Mouse (Mus musculus) liver, embryonic 14.5 days (tissue): ENCODE measurements around the gene Plaur. TPM values are rescaled to one million over a fixed set of nuclear protein-coding genes. Genes with fewer than 3 reads are reported as not detected.
A peak's percentile ranks its signal among the peaks of the same experiment; 100 is the strongest.

Experiments used
- ATAC-seq: fragments of 200-750 bp; cut with Nextera tagmentation; 2 replicates; pipeline ENCODE4 v1.8.0; 2017; ENCODE audit warnings: moderate number of reproducible peaks, mild to moderate bottlenecking, moderate library complexity; ENCODE audit not compliant: insufficient read depth
- DNase-seq, 3 experiments: peaks; one replicate each; pipeline ENCODE4 v3.0.0-alpha.2; 2012 to 2013; ENCODE audit warnings: low read depth in 3 of 3, low spot score in 3 of 3
- H3K27ac ChIP-seq: fragments of 300-500 bp; sonication (generic); 2 replicates; pipeline ENCODE4 v1.5.1; 2014; ENCODE audit warnings: moderate library complexity, mild to moderate bottlenecking, control low read depth, inconsistent platforms
- H3K27me3 ChIP-seq: fragments of 300-500 bp; sonication (generic); 2 replicates; pipeline ENCODE4 v1.6.1; 2014; ENCODE audit warnings: mild to moderate bottlenecking, low read length, moderate library complexity; ENCODE audit not compliant: control insufficient read depth, insufficient read depth
- H3K36me3 ChIP-seq: fragments of 300-500 bp; sonication (generic); replicated peaks from 2 replicates; pipeline ENCODE4 v1.6.1; 2014; ENCODE audit warnings: low read depth; ENCODE audit not compliant: control insufficient read depth, insufficient read depth
- H3K4me1 ChIP-seq, 2 experiments: fragments of 200-500 bp in 1 of 2; fragments of 300-500 bp in 1 of 2; sonication (generic) in 1 of 2; replicated peaks; 2 replicates each; pipeline ENCODE4 v1.6.1; 2012 to 2014; ENCODE audit warnings: antibody characterized with exemption in 1 of 2, inconsistent platforms in 1 of 2, low read length in 1 of 2; ENCODE audit not compliant: control insufficient read depth in 2 of 2, insufficient read depth in 2 of 2
- H3K4me2 ChIP-seq: fragments of 300-500 bp; sonication (generic); 2 replicates; pipeline ENCODE4 v1.6.1; 2014; ENCODE audit warnings: low read depth, mild to moderate bottlenecking, control low read depth, moderate library complexity
- H3K4me3 ChIP-seq, 2 experiments: fragments of 200-500 bp in 1 of 2; fragments of 300-500 bp in 1 of 2; sonication (generic) in 1 of 2; 2 replicates each; pipeline ENCODE4 v1.5.1; 2012 to 2014; ENCODE audit warnings: low read depth in 2 of 2, low read length in 2 of 2, mild to moderate bottlenecking in 2 of 2, control low read depth in 1 of 2, inconsistent platforms in 1 of 2, moderate library complexity in 1 of 2; ENCODE audit not compliant: insufficient read depth in 1 of 2
- H3K9ac ChIP-seq: fragments of 300-500 bp; sonication (generic); replicated peaks from 2 replicates; pipeline ENCODE4 v1.6.1; 2014; ENCODE audit warnings: mild to moderate bottlenecking, control low read depth, moderate library complexity
- H3K9me3 ChIP-seq: fragments of 300-500 bp; sonication (generic); 2 replicates; pipeline ENCODE4 v1.6.1; 2016; ENCODE audit warnings: low read length, mixed read lengths; ENCODE audit not compliant: control insufficient read depth
- CTCF ChIP-seq: IDR thresholded peaks from 2 replicates; pipeline ENCODE4 v1.5.1; 2016; ENCODE audit warnings: antibody characterized with exemption, low read depth, control low read depth
- EP300 ChIP-seq: IDR thresholded peaks from 2 replicates; pipeline ENCODE4 v1.6.1; 2016; ENCODE audit warnings: antibody characterized with exemption, low read depth
- WGBS: fragments of 180-500 bp; shearing (Covaris S2); extraction: QIAGEN DNeasy Blood & Tissue Kit; methylation state at CpG from one replicate; pipeline ENCODE4 v1.1.7; 2014; ENCODE audit not compliant: insufficient replicate concordance; 5-methylcytosine and 5-hydroxymethylcytosine counted together
- polyA plus RNA-seq, 2 experiments: library from polyadenylated mRNA; depleted of rRNA in 1 of 2; stranded (reverse) in 1 of 2; unstranded in 1 of 2; fragments of >200 nt; fragmentation: Nextera tagmentation in 1 of 2; extraction: Ambion mirVana in 1 of 2; gene quantifications; 2 replicates each; pipeline versions ENCODE4 v1.2.1 to v1.2.3; 2012 to 2014

Plaur gene
- polyA plus RNA-seq, 2 experiments, result 2.1 to 3.5 TPM

DNA sequence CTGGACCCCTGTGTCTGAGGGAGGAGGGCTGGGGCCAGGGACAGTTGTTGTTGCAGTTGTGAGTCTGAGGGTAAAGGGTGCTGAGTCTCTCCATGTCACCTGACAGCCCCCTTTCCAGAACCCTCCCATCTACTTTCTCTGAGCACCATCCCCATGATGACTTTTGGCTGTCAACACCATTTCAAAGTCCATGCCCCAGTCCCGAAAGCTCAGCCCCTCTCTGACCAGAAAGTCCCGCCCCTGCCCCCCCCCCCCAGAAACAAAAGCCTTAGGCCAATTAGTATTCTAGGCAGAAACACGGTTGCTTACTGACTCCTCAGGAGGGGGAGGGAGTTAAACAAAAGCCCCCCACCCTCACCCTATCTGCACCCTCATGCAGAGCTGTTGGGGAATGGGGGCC, 25.1 kb downstream of the Plaur start:
- Histone ChIP-seq H3K36me3 (no peaks in the 10 kb centered on the region), H3K9me3 (no peaks in the 10 kb centered on the region), H3K27ac (no peak overlapping the region), H3K9ac (no peak overlapping the region), H3K27me3 (peaks cover 17% of the 10 kb centered on the region), H3K4me1 (no peaks in the 10 kb centered on the region), H3K4me3 (no peak overlapping the region), H3K4me2 (no peak overlapping the region)
- WGBS, result 31% methylated on average over 3 of the region's 3 CpGs
- DNase-seq (no peak), ATAC-seq (no peak)
- TF ChIP-seq CTCF, result no peak
- TF ChIP-seq EP300, result no peak

- no peak for DNase-seq
- Histone ChIP-seq H3K36me3 (no peaks in the 10 kb centered on the region), H3K27me3 (peaks cover 9% of the 10 kb centered on the region), H3K4me1 (no peaks in the 10 kb centered on the region), H3K9ac (no peak overlapping the region), H3K4me2 (no peak overlapping the region), H3K9me3 (no peaks in the 10 kb centered on the region), H3K4me3 (no peak overlapping the region), H3K27ac (no peak overlapping the region)
- ATAC-seq, result no peak
- 63% methylated on average over 8 of the region's 8 CpGs for WGBS
- TF ChIP-seq EP300, result no peak
- TF ChIP-seq CTCF, result no peak
These were observed 26.0 kb downstream of the Plaur start for GRCm38 (mm10) chr7:24488303-24488702.

GRCm38 (mm10) chr7:24499856-24500577, 37.7 kb downstream of the Plaur start:
- Histone ChIP-seq H3K9me3 (no peaks in the 10 kb centered on the region), H3K36me3 (no peaks in the 10 kb centered on the region), H3K4me3 (no peak overlapping the region), H3K27ac (no peak overlapping the region), H3K27me3 (peaks cover 41% of the 10 kb centered on the region), H3K4me1 (0 out of 4 replicates have a peak, but pooled peaks cover 0 to 4% of the 10 kb centered on the region in 2 experiments), H3K9ac (no peak overlapping the region), H3K4me2 (peak overlapping the region; percentile 20)
- TF ChIP-seq EP300 (no peak), CTCF (no peak)
- ATAC-seq, result no peak
- 11% methylated on average over 43 of the region's 43 CpGs for WGBS
- DNase-seq, result no peak

DNA sequence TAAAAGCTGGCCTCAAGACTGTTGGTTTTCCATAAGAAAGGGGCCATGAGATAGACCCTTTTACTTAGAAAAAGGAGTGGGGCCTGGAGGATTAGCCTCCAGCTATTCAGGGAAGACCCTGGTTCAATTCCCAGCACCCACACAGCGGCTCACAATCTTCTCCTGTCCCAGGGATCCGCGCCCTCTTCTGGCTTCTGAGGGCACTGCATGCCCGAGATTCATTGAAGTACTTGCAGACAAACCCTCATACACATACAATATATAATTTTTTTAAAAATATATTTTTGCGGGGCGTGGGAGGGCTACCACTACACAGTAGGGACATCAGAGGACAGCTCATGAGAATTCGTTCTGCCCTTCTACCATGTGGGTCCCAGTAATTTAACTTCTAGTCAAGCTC, 38.6 kb downstream of the Plaur start:
- TF ChIP-seq EP300, result no peak
- TF ChIP-seq CTCF, result peak; percentile 64
- H3K9ac ChIP-seq, result no peak overlapping the region
- H3K9me3 ChIP-seq, result no peaks in the 10 kb centered on the region
- no peaks in the 10 kb centered on the region for H3K36me3 ChIP-seq
- no peak overlapping the region for H3K4me2 ChIP-seq
- H3K27ac ChIP-seq, result no peak overlapping the region
- 14% methylated on average over 7 of the region's 7 CpGs for WGBS
- peaks cover 41% of the 10 kb centered on the region for H3K27me3 ChIP-seq
- H3K4me3 ChIP-seq, result no peak overlapping the region
- peak in 2 of 3 experiments; percentile 24 to 33 for DNase-seq
- ATAC-seq, result no peak
- 0 out of 4 replicates have a peak, but pooled peaks cover 0 to 4% of the 10 kb centered on the region in 2 experiments for H3K4me1 ChIP-seq

DNA sequence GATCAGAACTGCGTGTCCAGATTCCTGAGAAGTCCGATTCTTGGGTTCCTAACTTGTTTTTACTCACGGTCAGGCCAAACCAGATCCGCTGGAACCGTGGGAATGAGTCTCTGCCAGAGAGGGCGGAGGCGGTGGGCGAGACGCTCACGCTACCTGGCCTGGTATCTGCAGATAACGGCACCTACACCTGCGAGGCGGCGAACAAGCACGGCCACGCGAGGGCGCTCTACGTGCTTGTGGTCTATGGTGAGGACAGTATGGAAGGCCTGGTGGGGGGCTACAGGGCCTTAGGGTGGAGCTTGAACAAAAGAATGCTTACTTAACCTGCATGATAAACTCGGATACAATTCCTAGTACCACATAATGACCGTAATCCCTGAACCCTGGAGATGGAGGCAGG, 39.2 kb downstream of the Plaur start:
- H3K4me3 ChIP-seq, result no peak overlapping the region
- H3K27ac ChIP-seq, result no peak overlapping the region
- ATAC-seq, result no peak
- no peak overlapping the region for H3K4me2 ChIP-seq
- no peaks in the 10 kb centered on the region for H3K9me3 ChIP-seq
- H3K9ac ChIP-seq, result no peak overlapping the region
- peaks cover 0 to 6% of the 10 kb centered on the region in 2 experiments; a peak in 1 of 4 replicates for H3K4me1 ChIP-seq
- no peaks in the 10 kb centered on the region for H3K36me3 ChIP-seq
- DNase-seq, result no peak
- peaks cover 41% of the 10 kb centered on the region for H3K27me3 ChIP-seq
- WGBS, result 27% methylated on average over 21 of the region's 21 CpGs
- TF ChIP-seq EP300 (no peak), CTCF (peak; percentile 74)
